Mouse (Mus musculus) ES-E14 (cell line): ENCODE results near the gene Parp1. TPM values are rescaled to one million over a fixed set of nuclear protein-coding genes. Genes with fewer than 3 reads are reported as not detected.
"Not testable (repeated sequence)": the region's sequence is repeated elsewhere in the genome, so short reads cannot be mapped to it uniquely, and the experiment has no call there.

Experiments used
- DNase-seq: peaks from one replicate; pipeline ENCODE4 v3.0.0-alpha.2; 2013; ENCODE audit warnings: low read depth, low spot score
- H3K27ac ChIP-seq: 2 replicates; pipeline ENCODE4 v1.5.1; 2012; ENCODE audit warnings: low read depth, mild to moderate bottlenecking, low read length, moderate library complexity, mixed read lengths; ENCODE audit not compliant: poor library complexity, insufficient read depth, severe bottlenecking
- H3K36me3 ChIP-seq: 2 replicates; pipeline ENCODE4 v1.6.1; 2012; ENCODE audit warnings: mild to moderate bottlenecking, low read length, moderate library complexity, mixed read lengths; ENCODE audit not compliant: control insufficient read depth, poor library complexity, insufficient read depth, severe bottlenecking
- H3K4me1 ChIP-seq, 2 experiments: fragments of 150-350 bp in 1 of 2; sonication (generic) in 1 of 2; 2 replicates each; pipeline ENCODE4 v1.6.1; 2012; ENCODE audit warnings: low read length in 2 of 2, mild to moderate bottlenecking in 1 of 2, mixed read lengths in 1 of 2; ENCODE audit not compliant: control insufficient read depth in 2 of 2, insufficient read depth in 2 of 2, poor library complexity in 1 of 2
- H3K4me3 ChIP-seq, 2 experiments: fragments of 150-350 bp in 1 of 2; sonication (generic) in 1 of 2; 2 replicates each; pipeline ENCODE4 v1.5.1; 2012; ENCODE audit warnings: low read length in 2 of 2, low read depth in 1 of 2, mild to moderate bottlenecking in 1 of 2, mixed read lengths in 1 of 2; ENCODE audit not compliant: insufficient read depth in 1 of 2, poor library complexity in 1 of 2, severe bottlenecking in 1 of 2
- H3K9ac ChIP-seq: 2 replicates; pipeline ENCODE4 v1.6.1; 2012; ENCODE audit warnings: low read depth, mild to moderate bottlenecking, low read length, mixed read lengths; ENCODE audit not compliant: poor library complexity, insufficient read depth, severe bottlenecking
- H3K9me3 ChIP-seq: fragments of 150-350 bp; sonication (generic); 2 replicates; pipeline ENCODE4 v1.6.1; 2012; ENCODE audit warnings: low read depth, mild to moderate bottlenecking, low read length; ENCODE audit not compliant: control insufficient read depth, insufficient read depth
- CHD2 ChIP-seq: IDR thresholded peaks from 2 replicates; pipeline ENCODE4 v1.6.1; 2014; ENCODE audit warnings: mild to moderate bottlenecking, low read depth, low read length, inconsistent platforms
- HCFC1 ChIP-seq: IDR thresholded peaks from 2 replicates; pipeline ENCODE4 v1.6.1; 2012; ENCODE audit warnings: low read length, inconsistent platforms, borderline replicate concordance; ENCODE audit not compliant: insufficient read depth
- MAFK ChIP-seq: IDR thresholded peaks from 2 replicates; pipeline ENCODE4 v1.6.1; 2014; ENCODE audit warnings: mild to moderate bottlenecking, low read depth, low read length, inconsistent platforms; ENCODE audit not compliant: insufficient read depth
- ZC3H11A ChIP-seq: IDR thresholded peaks from 2 replicates; pipeline ENCODE4 v1.6.1; 2012; ENCODE audit warnings: low read depth, mild to moderate bottlenecking, inconsistent platforms, low read length, borderline replicate concordance
- ZNF384 ChIP-seq: IDR thresholded peaks from 2 replicates; pipeline ENCODE4 v1.6.1; 2012; ENCODE audit warnings: low read depth, low read length, inconsistent platforms
- in situ Hi-C, 2 experiments: fragments of 600-800 bp; cut with MboI; formaldehyde crosslinking; loops; one replicate each; pipeline ENCODE4 v1.15.1; 2025; ENCODE audit warnings: low sequenced_read_pairs in 2 of 2, inconsistent platforms in 1 of 2; ENCODE audit not compliant: unreplicated experiment in 2 of 2
- total RNA-seq: library from RNA; depleted of rRNA; stranded (reverse); fragments of 300-350 nt; gene quantifications from 2 replicates; pipeline ENCODE4 v1.2.3, GENCODE M21; 2012

Gene Parp1
- total RNA-seq, 1 experiment: 271 TPM

- TF ChIP-seq ZC3H11A (peak; percentile 7; the same call in 1 of the 2 replicates), MAFK (no peak)
Observed at GRCm38 (mm10) chr1:180623911-180624310, 55.2 kb downstream of the Parp1 start.

DNA sequence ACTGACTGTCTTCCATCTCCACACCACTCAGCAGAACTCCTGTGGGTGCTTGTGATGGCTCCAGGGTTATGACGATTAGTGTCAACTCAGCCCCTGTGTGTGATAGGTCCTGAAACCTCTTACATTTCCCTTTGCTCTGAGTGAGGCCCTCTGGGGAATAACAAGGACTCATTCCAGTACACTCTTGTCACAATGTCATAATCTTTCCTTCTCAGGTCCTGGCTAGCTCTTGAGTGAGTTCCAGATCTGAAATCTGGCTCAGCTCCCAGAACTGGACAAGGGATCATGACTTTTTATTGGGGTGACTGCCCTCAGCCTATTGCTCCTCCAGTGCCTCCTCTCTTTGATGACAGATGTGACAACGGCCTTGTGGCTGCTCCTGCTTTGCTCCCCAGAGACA lies 57.4 kb downstream of the Parp1 start:
- Histone ChIP-seq H3K36me3 (no peaks in the 10 kb centered on the region), H3K4me3 (no peak overlapping the region), H3K9me3 (no peaks in the 10 kb centered on the region), H3K9ac (no peak overlapping the region), H3K4me1 (no peaks in the 10 kb centered on the region), H3K27ac (no peak overlapping the region)
- TF ChIP-seq CHD2 (no peak), ZC3H11A (no peak), HCFC1 (no peak), ZNF384 (no peak), MAFK (no peak)
- DNase-seq: no peak
- in situ Hi-C loops: no loop called here

More at GRCm38 (mm10) chr1:180623911-180624310, 55.2 kb downstream of the Parp1 start:
- Histone ChIP-seq H3K9ac (no peak overlapping the region), H3K4me1 (no peaks in the 10 kb centered on the region), H3K4me3 (no peak overlapping the region), H3K27ac (no peak overlapping the region), H3K9me3 (no peaks in the 10 kb centered on the region), H3K36me3 (no peaks in the 10 kb centered on the region)
- in situ Hi-C loops: no loop called here
- no peak for DNase-seq

GRCm38 (mm10) chr1:180637796-180638195 lies 69.1 kb downstream of the Parp1 start:
- H3K4me3 ChIP-seq, DNase-seq, in situ Hi-C loops, H3K27ac ChIP-seq, H3K9me3 ChIP-seq, H3K9ac ChIP-seq, H3K4me1 ChIP-seq, H3K36me3 ChIP-seq: not testable (repeated sequence)

- H3K36me3 ChIP-seq: no peaks in the 10 kb centered on the region
- H3K4me3 ChIP-seq: peak overlapping the region; percentile 89 to 100
- H3K4me1 ChIP-seq: peaks cover 2 to 4% of the 10 kb centered on the region in 2 experiments; a peak in 1 of 4 replicates
- H3K9me3 ChIP-seq: no peaks in the 10 kb centered on the region
- peak overlapping the region; percentile 99; the same call in 1 of the 2 replicates for H3K9ac ChIP-seq
- TF ChIP-seq HCFC1 (no peak), MAFK (no peak), CHD2 (no peak), ZNF384 (no peak), ZC3H11A (no peak)
- in situ Hi-C loops: no loop called here
- H3K27ac ChIP-seq: peak overlapping the region; percentile 75; the same call in 1 of the 2 replicates
- no peak for DNase-seq
Observed at GRCm38 (mm10) chr1:180639416-180640401, 71.0 kb downstream of the Parp1 start.
